Mouse (Mus musculus) cerebellum, adult 2 months (tissue): ENCODE results near the gene Lad1.

Experiments used
- CTCF ChIP-seq: fragments of 200-500 bp; IDR thresholded peaks from 2 replicates; pipeline ENCODE4 v1.5.1; 2011; ENCODE audit warnings: low read depth, mild to moderate bottlenecking, control low read depth, low read length, moderate library complexity, borderline replicate concordance; ENCODE audit not compliant: insufficient read depth
- POLR2A ChIP-seq: fragments of 200-500 bp; IDR thresholded peaks from 2 replicates; pipeline ENCODE4 v1.6.1; 2011; ENCODE audit warnings: low read length, control low read depth, borderline replicate concordance; ENCODE audit not compliant: insufficient read depth

DNA sequence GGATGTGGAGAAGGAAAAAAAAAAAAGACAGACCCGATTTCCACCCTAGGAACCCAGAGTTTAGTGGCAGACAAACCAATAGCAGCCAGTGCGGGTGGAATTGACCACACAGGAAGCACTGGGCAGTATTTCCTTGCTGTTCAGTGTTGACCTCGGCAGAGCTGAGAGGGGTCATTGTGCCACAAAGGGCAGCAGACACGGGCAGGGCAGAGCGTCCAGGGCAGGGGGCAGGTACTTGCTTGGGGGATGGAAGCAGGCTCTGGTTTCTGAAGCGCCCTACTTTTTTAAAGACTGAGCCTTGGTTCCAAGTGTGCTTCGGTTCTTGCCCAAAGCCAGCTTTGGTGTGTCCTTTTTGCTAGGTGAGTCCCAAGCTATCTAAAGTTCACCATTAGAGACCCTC is 48.2 kb upstream of the Lad1 start:
- TF ChIP-seq POLR2A (no peak), CTCF (no peak)
